8 mouse cellular contexts compared by ENCODE assay signal in the genomic region with DNA sequence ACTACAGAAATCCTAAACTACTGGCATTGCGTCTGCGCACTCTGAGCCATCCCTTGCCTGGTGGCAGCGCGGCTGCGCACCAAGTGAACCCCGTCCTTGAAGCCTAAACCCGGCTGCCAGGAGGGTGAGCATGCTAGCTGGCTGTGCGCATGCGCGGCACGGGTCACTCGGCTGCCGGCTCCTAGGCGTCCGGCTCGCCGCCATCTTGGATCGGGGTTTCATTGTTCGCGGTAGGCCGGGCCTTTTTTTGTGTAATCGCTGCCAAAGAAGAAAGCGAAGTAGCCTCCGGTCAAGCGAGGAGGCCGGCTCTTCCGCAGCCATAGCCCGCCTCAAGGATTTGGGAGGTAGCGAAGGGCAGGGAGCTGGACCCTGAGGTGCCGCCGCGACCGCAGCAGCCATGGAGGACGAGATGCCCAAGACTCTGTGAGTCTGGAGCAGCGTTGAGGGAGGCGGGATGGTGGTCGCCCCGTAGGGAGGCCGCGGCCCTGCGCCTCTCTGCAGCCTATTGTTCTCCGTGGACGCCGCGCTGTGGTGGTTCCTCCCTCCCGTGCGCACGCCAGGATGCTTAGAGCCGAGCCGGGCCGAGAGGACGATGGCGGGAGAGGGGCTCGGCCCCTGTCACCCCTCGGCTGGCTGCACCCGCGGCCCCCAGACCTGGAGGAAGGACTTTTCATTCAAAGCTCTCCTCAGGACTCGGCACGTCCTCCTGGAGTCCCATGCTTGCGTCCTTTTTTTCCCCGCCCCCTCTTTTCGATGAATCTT. TPM values are rescaled to one million over a fixed set of nuclear protein-coding genes. Genes with fewer than 3 reads are reported as not detected.
DNase-seq lines count a peak whose midpoint lies in the region; ATAC-seq lines count a peak whose summit lies in the region.

Gene Tia1, plus strand, starts transcription at position 120 of the 762 bp plus-strand sequence.

- DNase-seq in adrenal gland, adult (ENCODE audit: inconsistent age in 2 of 2, low spot score in 1 of 2), result peak; percentile 98 to 99
- DNase-seq in embryo, embryonic 10.5 days (ENCODE audit: low spot score), result peak; percentile 99
- DNase-seq in gastrocnemius, postnatal 14 days, result peak; percentile 99
- peak; percentile 98 to 99 for DNase-seq in left cerebral cortex, postnatal 10 days (ENCODE audit: extremely low spot score in 1 of 2, low spot score in 2 of 2)
- DNase-seq in right cerebral cortex, postnatal 25 days, result peak; percentile 98
- DNase-seq in urinary bladder, postnatal 4 days (ENCODE audit: low spot score in 2 of 2), result peak; percentile 97 to 99

- intact Hi-C loops in gastrocnemius, postnatal 14 days (cut with DNase I; ENCODE audit: low total_unique reads), result no loop called here
- intact Hi-C loops in left cerebral cortex, postnatal 10 days (cut with DNase I), result loop anchor here (5.0 to 10.0 kb wide), 2 partner anchors 37 to 459 kb away; partner anchors contain the start of gene Fam136a

- ATAC-seq in inflammation-experienced regulatory T-cells, adult 6 months, result peak; percentile 87
- peak; percentile 95 for ATAC-seq in megakaryocyte-erythroid progenitor cell, adult 5-6 weeks (replicated peaks; ENCODE audit: low FRiP score, low TSS enrichment, poor library complexity, severe bottlenecking)

RNA-seq across cellular contexts. Expression of gene Tia1, which starts in this region (rescaled TPM):
- total RNA-seq in gastrocnemius, postnatal 14 days (2021), result 10 to 100 TPM; 21.5 to 25.2 TPM
- polyA plus RNA-seq in inflammation-experienced regulatory T-cells, adult 6 months (2017; shearing (Covaris generic)), result 100 to 1,000 TPM in 2 of 3 experiments, 10 to 100 TPM in 1; 85.7 to 110 (median 100) TPM
- 100 to 1,000 TPM; 125 to 127 TPM for total RNA-seq in left cerebral cortex, postnatal 10 days (2021)
- total RNA-seq in megakaryocyte-erythroid progenitor cell, adult 5-6 weeks (2014; fragmentation: Nextera tagmentation), result 92.4 and 94.8 TPM in 2 replicates
- total RNA-seq in megakaryocyte-erythroid progenitor cell, adult 5-6 weeks (2017), result 42.8 and 85.8 TPM in 2 replicates

Comparison
In these comparisons a context has a peak if more than half of its experiments do, and no peak if none do; other contexts are left out.
1. Peak in every context shown above with its lines: DNase-seq and ATAC-seq.